In the genomic region with DNA sequence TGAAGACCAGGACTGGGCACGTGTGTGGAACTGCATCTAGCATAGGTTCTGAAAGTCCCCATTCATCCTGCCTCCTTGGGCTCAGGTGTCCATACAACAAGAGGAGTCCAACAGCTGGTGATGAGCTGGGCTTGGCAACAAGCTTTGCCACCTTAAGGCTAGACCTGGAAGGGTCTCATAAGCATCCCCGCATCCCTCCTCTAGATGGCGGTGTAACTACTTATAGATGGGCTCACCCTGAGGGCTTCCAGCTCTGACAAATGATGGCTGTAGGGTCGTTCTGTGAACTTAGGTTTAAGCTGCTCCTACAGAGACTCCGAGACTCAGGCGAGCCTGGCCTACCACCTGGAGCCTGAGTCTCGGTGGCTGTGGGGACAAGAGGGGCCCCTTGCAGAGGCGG, we compare ENCODE assay signal across 7 mouse cellular contexts. TPM values are rescaled to one million over a fixed set of nuclear protein-coding genes. Genes with fewer than 3 reads are reported as not detected.
DNase-seq lines count a peak whose midpoint lies in the region; ATAC-seq and TF ChIP-seq lines count a peak whose summit lies in the region.

No protein-coding gene starts in this region.

- no peaks in the 10 kb centered on the region for H3K9me3 ChIP-seq in E14TG2a.4 (ENCODE audit: low read length)

- H3K4me1 ChIP-seq in E14TG2a.4 (replicated peaks; ENCODE audit: low read depth, low read length) = peaks cover 20% of the 10 kb centered on the region

- no peaks in the 10 kb centered on the region for H3K36me3 ChIP-seq in E14TG2a.4 (ENCODE audit: insufficient read depth, low read length)

- H3K27me3 ChIP-seq in E14TG2a.4 (ENCODE audit: insufficient read depth, low read length) = no peaks in the 10 kb centered on the region

- ATAC-seq in monocyte, adult 5-6 weeks (replicated peaks; ENCODE audit: insufficient number of reproducible peaks, low FRiP score, low TSS enrichment, poor library complexity, severe bottlenecking) = no peak
- no peak for ATAC-seq in inflammation-experienced regulatory T-cells, adult 6 months

- peak; percentile 31 to 53 for DNase-seq in kidney, postnatal 4 days
- no peak for DNase-seq in kidney, adult 11 months
- peak; percentile 72 for DNase-seq in ZHBTc4 (ENCODE audit: low read depth, low spot score)
- DNase-seq in lung, postnatal 36 days = peak; percentile 26

- H3K4me3 ChIP-seq in E14TG2a.4 (replicated peaks; ENCODE audit: low read length) = no peak overlapping the region

- TF ChIP-seq CTCF in E14TG2a.4 (conservative IDR thresholded peaks at IDR 0.05; ENCODE audit: low read length) = peak; percentile 59

RNA-seq across cellular contexts. Expression of gene 1700010I14Rik, which starts 3.0 kb away (rescaled TPM):
- 3.6 to 8.1 TPM (median 6.1 TPM) in 3 replicates for total RNA-seq in monocyte, adult 5-6 weeks (2017)
- polyA plus RNA-seq in inflammation-experienced regulatory T-cells, adult 6 months (2017; shearing (Covaris generic)) = 1 to 10 TPM; 3.1 to 5.6 (median 3.9) TPM
